Mouse (Mus musculus) liver, embryonic 14.5 days (tissue): ENCODE data around the gene Zfp563.

Experiments used
- CTCF ChIP-seq: IDR thresholded peaks from 2 replicates; pipeline ENCODE4 v1.5.1; 2016; ENCODE audit warnings: antibody characterized with exemption, low read depth, control low read depth
- EP300 ChIP-seq: IDR thresholded peaks from 2 replicates; pipeline ENCODE4 v1.6.1; 2016; ENCODE audit warnings: antibody characterized with exemption, low read depth

- TF ChIP-seq EP300: no peak
- no peak for TF ChIP-seq CTCF
Observed at GRCm38 (mm10) chr17:33063001-33063400, 26.1 kb upstream of the Zfp563 start.
